ENCODE assay signal across 18 mouse cellular contexts in the genomic region with DNA sequence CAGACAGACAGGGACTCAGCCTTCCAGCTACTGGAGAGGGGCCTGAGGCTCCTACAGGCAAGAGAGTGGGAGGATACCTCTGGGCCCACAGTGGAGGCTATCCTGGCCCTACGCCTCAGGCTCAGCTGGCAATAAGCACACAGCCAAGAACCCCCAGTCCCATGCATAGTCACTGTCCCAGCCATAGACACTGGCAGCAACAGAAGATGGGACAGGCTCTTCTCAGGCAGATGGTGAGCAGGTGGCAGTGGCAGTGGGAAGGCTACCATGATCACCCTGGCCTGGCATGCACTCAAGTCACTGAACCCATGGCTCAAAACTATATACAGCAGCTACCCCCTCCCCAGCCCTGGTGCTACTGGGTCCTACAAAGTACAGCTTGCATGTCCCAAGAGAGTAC.
DNase-seq lines count a peak whose midpoint lies in the region; ATAC-seq and TF ChIP-seq lines count a peak whose summit lies in the region.
"Had no signal": no experiment of that assay in that cellular context is flagged by ENCODE, and none has a peak within 500 bp of the region (broad histone marks: within the 10 kb centered on the region; RNA-seq: fewer than 3 reads in every experiment).

No protein-coding gene starts in this region.

- H3K9me3 ChIP-seq in midbrain, postnatal 0 days (ENCODE audit: low read length), result no peaks in the 10 kb centered on the region
- H3K9me3 ChIP-seq in midbrain, embryonic 15.5 days, result no peaks in the 10 kb centered on the region
- H3K9me3 ChIP-seq in heart, embryonic 12.5 days (replicated peaks), result no peaks in the 10 kb centered on the region
- H3K9me3 ChIP-seq: embryonic facial prominence, embryonic 12.5 days; forebrain, embryonic 10.5 days; heart, embryonic 10.5 days; kidney, embryonic 15.5 days; midbrain, embryonic 13.5 days had no signal

- no peak overlapping the region for H3K9ac ChIP-seq in midbrain, postnatal 0 days (replicated peaks; ENCODE audit: low read length, poor library complexity, severe bottlenecking)
- H3K9ac ChIP-seq in midbrain, embryonic 15.5 days, result no peak overlapping the region
- H3K9ac ChIP-seq in heart, embryonic 12.5 days, result no peak overlapping the region
- H3K9ac ChIP-seq: embryonic facial prominence, embryonic 12.5 days; kidney, embryonic 15.5 days; midbrain, embryonic 13.5 days had no signal

- no peak overlapping the region for H3K4me3 ChIP-seq in midbrain, postnatal 0 days (ENCODE audit: low read depth, low read length)
- no peak overlapping the region for H3K4me3 ChIP-seq in midbrain, embryonic 15.5 days
- no peak overlapping the region for H3K4me3 ChIP-seq in heart, embryonic 12.5 days
- H3K4me3 ChIP-seq: embryonic facial prominence, embryonic 12.5 days; forebrain, embryonic 10.5 days; gastrocnemius, adult 2 months; heart, embryonic 10.5 days; kidney, embryonic 15.5 days; midbrain, embryonic 13.5 days had no signal

- H3K27me3 ChIP-seq in midbrain, postnatal 0 days (ENCODE audit: insufficient read depth, low read length), result 0 out of 2 replicates have a peak, but pooled peaks cover 4% of the 10 kb centered on the region
- peaks cover 14% of the 10 kb centered on the region for H3K27me3 ChIP-seq in midbrain, embryonic 15.5 days (replicated peaks)
- no peaks in the 10 kb centered on the region; the same call in 1 of the 2 replicates for H3K27me3 ChIP-seq in heart, embryonic 12.5 days (replicated peaks)
- H3K27me3 ChIP-seq: embryonic facial prominence, embryonic 12.5 days had no signal

- TF ChIP-seq CTCF in midbrain, postnatal 0 days (IDR thresholded peaks at IDR 0.05), result no peak

- H3K27ac ChIP-seq in midbrain, postnatal 0 days (ENCODE audit: low read depth, low read length), result no peak overlapping the region
- no peak overlapping the region for H3K27ac ChIP-seq in midbrain, embryonic 15.5 days
- H3K27ac ChIP-seq in heart, embryonic 12.5 days (ENCODE audit: poor library complexity, severe bottlenecking), result no peak overlapping the region
- H3K27ac ChIP-seq: embryonic facial prominence, embryonic 12.5 days; forebrain, embryonic 10.5 days; gastrocnemius, adult 2 months; heart, embryonic 10.5 days; kidney, embryonic 15.5 days; midbrain, embryonic 13.5 days had no signal

- no peaks in the 10 kb centered on the region for H3K4me1 ChIP-seq in midbrain, postnatal 0 days (ENCODE audit: insufficient read depth, low read length)
- H3K4me1 ChIP-seq in midbrain, embryonic 15.5 days, result peaks cover 9% of the 10 kb centered on the region
- 0 out of 2 replicates have a peak, but pooled peaks cover 7% of the 10 kb centered on the region for H3K4me1 ChIP-seq in heart, embryonic 12.5 days (replicated peaks)
- H3K4me1 ChIP-seq: embryonic facial prominence, embryonic 12.5 days; kidney, embryonic 15.5 days had no signal

- DNase-seq in midbrain, postnatal 0 days (ENCODE audit: low spot score), result peak; percentile 86
- DNase-seq in cerebellum, adult 9-10 months, result peak; percentile 96
- peak; percentile 68 for DNase-seq in layer of hippocampus, adult 11-12 months (ENCODE audit: low spot score)
- DNase-seq in gastrocnemius, adult 8-10 months (ENCODE audit: low spot score in 2 of 2), result no peak
- DNase-seq: gastrocnemius, adult 2 months; lung, postnatal 14 days; right cerebral cortex, postnatal 25 days; thymus, postnatal 4 days had no signal

- H3K36me3 ChIP-seq in midbrain, postnatal 0 days (ENCODE audit: insufficient read depth, low read length), result no peaks in the 10 kb centered on the region
- H3K36me3 ChIP-seq in midbrain, embryonic 15.5 days (replicated peaks), result no peaks in the 10 kb centered on the region
- H3K36me3 ChIP-seq in heart, embryonic 12.5 days, result no peaks in the 10 kb centered on the region; the same call in 1 of the 2 replicates
- H3K36me3 ChIP-seq: forebrain, embryonic 10.5 days; kidney, embryonic 15.5 days; midbrain, embryonic 13.5 days had no signal

- WGBS in midbrain, postnatal 0 days, result 81% methylated on average over 1 of the region's 1 CpGs
- whole genome bisulfite sequencing in midbrain, embryonic 15.5 days, result 77% methylated on average over 1 of the region's 1 CpGs
- WGBS in heart, embryonic 12.5 days, result 71% methylated on average over 1 of the region's 1 CpGs

- H3K4me2 ChIP-seq in midbrain, postnatal 0 days (ENCODE audit: low read depth, low read length, poor library complexity, severe bottlenecking), result no peak overlapping the region
- no peak overlapping the region for H3K4me2 ChIP-seq in midbrain, embryonic 15.5 days
- H3K4me2 ChIP-seq in heart, embryonic 12.5 days, result no peak overlapping the region
- H3K4me2 ChIP-seq: embryonic facial prominence, embryonic 12.5 days; kidney, embryonic 15.5 days; liver, embryonic 11.5 days; midbrain, embryonic 13.5 days had no signal

- no peak; the same call in 1 of the 2 replicates for ATAC-seq in midbrain, postnatal 0 days (ENCODE audit: low FRiP score)
- no peak for ATAC-seq in midbrain, embryonic 15.5 days (replicated peaks)
- no peak for ATAC-seq in monocyte, adult 5-6 weeks (replicated peaks; ENCODE audit: insufficient number of reproducible peaks, low FRiP score, low TSS enrichment, poor library complexity, severe bottlenecking)
- ATAC-seq in heart, embryonic 12.5 days (ENCODE audit: insufficient number of reproducible peaks, low FRiP score), result no peak
- ATAC-seq: CD4-positive, CD25-positive, alpha-beta regulatory T cell, adult 4 months; midbrain, embryonic 13.5 days had no signal

Comparison
In these comparisons a context has a peak if more than half of its experiments do, and no peak if none do; other contexts are left out.
1. DNase-seq: peak in midbrain, postnatal 0 days (single experiment), cerebellum, adult 9-10 months (single experiment) and layer of hippocampus, adult 11-12 months (single experiment); none in gastrocnemius, adult 8-10 months (0 of 2).